Mouse (Mus musculus): ENCODE results near the gene Lgals8.
"Not testable (repeated sequence)": the region's sequence is repeated elsewhere in the genome, so short reads cannot be mapped to it uniquely, and the experiment has no call there.

- TF ChIP-seq POLR2AphosphoS2 (IDR thresholded peaks at IDR 0.05; ENCODE audit: insufficient read length, low read depth); POLR2A (IDR thresholded peaks at IDR 0.05; ENCODE audit: insufficient read length, low read depth); MYOD1 (IDR thresholded peaks at IDR 0.05; ENCODE audit: control insufficient read depth in 1 of 3, insufficient read length in 2 of 3, low read depth in 2 of 3); CEBPB (IDR thresholded peaks at IDR 0.05; ENCODE audit: insufficient read depth, poor library complexity, severe bottlenecking): not testable (repeated sequence)
Measured at GRCm38 (mm10) chr13:12464159-12464558, 585 bp downstream of the Lgals8 start.

All from myocyte (in vitro differentiated cells).